Mouse (Mus musculus): ENCODE results near the gene Pon3.

DNA sequence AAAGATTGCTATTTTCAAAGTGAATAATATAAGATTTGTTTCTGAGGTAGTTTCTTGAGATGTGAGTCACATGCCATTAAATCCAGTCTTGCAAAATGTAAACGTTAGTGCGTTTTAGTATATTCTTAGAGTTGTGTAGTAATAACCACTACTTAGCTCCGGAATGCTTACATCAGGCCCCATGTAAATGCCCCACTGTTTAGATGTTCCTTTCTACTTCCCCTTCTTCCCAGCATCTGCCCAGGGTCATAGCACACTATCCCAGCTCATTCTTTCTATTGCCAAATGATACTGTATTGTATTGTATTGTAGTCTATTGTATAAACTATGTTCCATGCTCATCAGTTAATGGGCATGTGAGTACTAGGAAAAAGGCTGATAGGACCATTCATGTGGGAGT is 17.3 kb downstream of the Pon3 start:
- no peak for TF ChIP-seq CTCF (conservative IDR thresholded peaks at IDR 0.05; ENCODE audit: insufficient read depth, insufficient read length, low read depth, low read length)
- TF ChIP-seq POLR2A (IDR thresholded peaks at IDR 0.05; ENCODE audit: low read depth, low read length), result no peak

Measured in kidney, adult 2 months (tissue).